Mouse (Mus musculus): ENCODE data around the gene Mad1l1.

Mad1l1 gene

DNA sequence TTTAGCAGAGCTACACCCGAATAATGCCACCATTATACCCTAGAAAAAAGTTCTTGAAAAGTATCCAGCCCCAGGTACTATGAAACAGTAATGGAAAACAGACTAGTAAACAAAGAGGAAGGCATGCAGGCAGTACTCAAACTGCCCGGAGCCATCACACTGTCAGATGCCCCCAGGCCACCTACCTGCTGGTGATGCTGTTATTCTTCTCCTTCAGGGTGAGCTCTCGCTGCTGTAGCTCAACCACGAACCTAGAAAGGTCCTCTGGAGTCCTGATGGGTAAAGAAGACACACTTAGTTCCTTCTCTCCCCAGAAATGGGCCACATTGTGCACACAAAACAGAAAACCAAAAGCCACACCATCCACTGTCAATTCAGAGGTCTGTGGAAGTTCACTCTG, 60.0 kb downstream of the Mad1l1 start:
- no peak for DNase-seq (ENCODE audit: inconsistent ontology term)

- DNase-seq (ENCODE audit: inconsistent ontology term) = no peak
These were observed 62.7 kb downstream of the Mad1l1 start for GRCm38 (mm10) chr5:140258633-140259032.

- DNase-seq (ENCODE audit: inconsistent ontology term) = no peak
These were observed 63.3 kb downstream of the Mad1l1 start for GRCm38 (mm10) chr5:140258035-140258434.

DNA sequence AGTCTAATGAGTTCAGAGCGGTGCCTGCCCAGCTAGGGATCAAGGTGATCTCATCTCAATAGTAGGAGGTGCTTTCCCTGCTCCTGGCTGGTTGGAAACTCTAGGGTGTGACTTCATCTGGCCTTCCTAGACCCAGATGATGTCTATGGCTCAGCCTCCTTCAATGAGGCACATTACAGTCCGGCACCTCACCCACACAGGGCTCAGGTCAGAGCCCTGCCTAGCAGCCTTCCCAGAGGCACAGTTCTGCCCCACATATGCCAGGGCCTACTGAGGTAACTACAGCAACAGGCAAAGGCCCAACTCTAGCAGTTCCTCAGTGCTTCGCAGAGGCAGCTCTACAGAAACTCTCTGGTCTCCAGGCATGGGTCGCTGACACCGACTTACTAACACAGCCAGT, 63.9 kb downstream of the Mad1l1 start:
- no peak for DNase-seq (ENCODE audit: inconsistent ontology term)

GRCm38 (mm10) chr5:140256685-140257084, 64.7 kb downstream of the Mad1l1 start:
- DNase-seq (ENCODE audit: inconsistent ontology term) = no peak

GRCm38 (mm10) chr5:140255265-140255664, 66.1 kb downstream of the Mad1l1 start:
- no peak for DNase-seq (ENCODE audit: inconsistent ontology term)

GRCm38 (mm10) chr5:140254656-140255055, 66.7 kb downstream of the Mad1l1 start:
- DNase-seq (ENCODE audit: inconsistent ontology term) = no peak

DNA sequence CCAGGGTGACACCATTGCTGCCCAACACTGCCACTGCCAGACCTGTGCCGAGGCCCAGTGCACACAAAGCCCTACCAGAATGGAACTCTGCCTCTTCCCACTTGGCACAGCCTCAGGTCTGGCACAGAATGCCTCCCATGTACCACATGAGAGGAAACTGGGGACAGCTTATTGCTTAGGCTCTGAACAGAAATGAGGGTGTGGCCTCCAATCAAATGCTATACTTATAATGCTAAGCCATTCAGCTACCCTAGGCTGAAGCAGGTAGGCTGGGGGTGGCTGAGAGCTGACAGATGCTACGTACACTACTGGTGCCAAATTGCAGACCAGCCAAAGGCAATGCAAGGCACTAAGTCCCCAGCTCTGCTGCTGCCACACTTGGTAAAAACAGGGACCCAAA, 69.4 kb downstream of the Mad1l1 start:
- no peak for DNase-seq (ENCODE audit: inconsistent ontology term)

- no peak for DNase-seq (ENCODE audit: inconsistent ontology term)
These were observed 71.0 kb downstream of the Mad1l1 start for GRCm38 (mm10) chr5:140250370-140250769.

- no peak for DNase-seq (ENCODE audit: inconsistent ontology term)
These were observed 71.8 kb downstream of the Mad1l1 start for GRCm38 (mm10) chr5:140249359-140250062.

GRCm38 (mm10) chr5:140248101-140248500, 73.3 kb downstream of the Mad1l1 start:
- DNase-seq (ENCODE audit: inconsistent ontology term) = no peak

GRCm38 (mm10) chr5:140240235-140240634, 81.1 kb downstream of the Mad1l1 start:
- no peak for DNase-seq (ENCODE audit: inconsistent ontology term)

- DNase-seq (ENCODE audit: inconsistent ontology term) = no peak
These were observed 82.5 kb downstream of the Mad1l1 start for GRCm38 (mm10) chr5:140238880-140239279.

- DNase-seq (ENCODE audit: inconsistent ontology term) = no peak
These were observed 90.5 kb downstream of the Mad1l1 start for GRCm38 (mm10) chr5:140230818-140231217.

GRCm38 (mm10) chr5:140228306-140228705, 93.0 kb downstream of the Mad1l1 start:
- DNase-seq (ENCODE audit: inconsistent ontology term) = no peak

GRCm38 (mm10) chr5:140226871-140227270, 94.5 kb downstream of the Mad1l1 start:
- DNase-seq (ENCODE audit: inconsistent ontology term) = no peak

- DNase-seq (ENCODE audit: inconsistent ontology term) = no peak
These were observed 95.5 kb downstream of the Mad1l1 start for GRCm38 (mm10) chr5:140225881-140226280.

- DNase-seq (ENCODE audit: inconsistent ontology term) = no peak
These were observed 96.2 kb downstream of the Mad1l1 start for GRCm38 (mm10) chr5:140225103-140225502.

- no peak for DNase-seq (ENCODE audit: inconsistent ontology term)
These were observed 98.0 kb downstream of the Mad1l1 start for GRCm38 (mm10) chr5:140223070-140224053.

DNA sequence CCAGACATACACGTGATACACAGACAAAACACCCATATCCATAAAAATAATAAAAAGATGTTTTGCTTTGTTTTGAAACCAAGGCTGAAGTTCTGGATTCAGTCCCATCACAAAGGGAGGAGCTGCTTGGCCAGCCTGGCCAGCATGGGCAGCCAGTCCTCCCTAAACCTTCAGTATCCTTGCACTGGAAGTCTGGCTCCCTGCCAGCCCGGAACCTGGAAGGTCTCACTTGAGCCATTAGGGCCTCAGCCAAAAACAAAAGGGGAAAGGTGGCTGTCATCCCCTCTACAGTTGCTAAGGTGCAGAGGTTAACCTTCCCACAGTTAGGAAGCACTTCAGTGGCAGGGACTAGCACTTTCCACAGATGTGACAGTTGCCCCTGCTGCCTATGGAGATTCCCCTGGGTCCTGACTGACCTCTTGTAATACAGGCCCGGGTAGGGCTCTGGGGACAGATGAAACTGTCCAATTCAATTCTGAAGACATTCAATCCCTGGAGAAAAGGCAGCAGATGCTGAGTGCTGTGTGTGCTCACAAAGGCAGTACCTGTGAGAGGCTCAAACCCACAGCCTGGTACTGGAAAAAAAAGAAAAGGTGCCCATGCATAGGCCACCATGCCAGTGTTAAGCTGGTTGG, 100.2 kb downstream of the Mad1l1 start:
- DNase-seq (ENCODE audit: inconsistent ontology term) = no peak

DNA sequence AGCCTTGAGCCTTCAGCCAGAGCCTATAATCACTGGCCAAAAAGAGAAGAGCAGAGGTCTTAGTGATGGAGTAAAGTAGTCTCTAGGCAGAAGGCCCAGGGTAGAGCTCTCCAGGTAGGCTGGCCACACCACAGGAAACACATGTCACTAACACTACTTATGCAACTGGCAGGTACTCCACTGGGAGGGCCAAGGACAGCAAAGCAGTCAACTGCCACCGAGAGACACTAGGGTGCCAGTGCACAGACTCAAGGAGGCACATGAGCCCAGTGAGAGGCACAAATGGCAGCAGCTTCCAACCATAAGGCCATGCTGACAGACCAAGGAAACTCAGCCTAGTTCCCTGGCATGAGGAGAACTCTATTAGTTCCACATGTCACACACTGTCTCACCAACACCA, 102.1 kb downstream of the Mad1l1 start:
- no peak for DNase-seq (ENCODE audit: inconsistent ontology term)

- DNase-seq (ENCODE audit: inconsistent ontology term) = no peak
These were observed 103.5 kb downstream of the Mad1l1 start for GRCm38 (mm10) chr5:140217900-140218299.

Data from Muller cell, postnatal 12 days (primary cell).